Mouse (Mus musculus): ENCODE measurements around the gene Ank. TPM values are rescaled to one million over a fixed set of nuclear protein-coding genes. Genes with fewer than 3 reads are reported as not detected.

Gene Ank
- polyA plus RNA-seq, 1 experiment from 2014 or later, result 17.9 TPM

GRCm38 (mm10) chr15:27550358-27550992 lies 84.0 kb downstream of the Ank start:
- Histone ChIP-seq H3K9ac (no peak overlapping the region), H3K27ac (replicated peaks) (no peak overlapping the region), H3K4me3 (no peak overlapping the region), H3K4me1 (replicated peaks) (peaks cover 12% of the 10 kb centered on the region; the same call in 1 of the 2 replicates), H3K27me3 (no peaks in the 10 kb centered on the region), H3K9me3 (no peaks in the 10 kb centered on the region), H3K36me3 (no peaks in the 10 kb centered on the region), H3K4me2 (no peak overlapping the region)
- 60% methylated on average over 9 of the region's 9 CpGs for WGBS
- no peak for ATAC-seq (ENCODE audit: low FRiP score, low read depth)

GRCm38 (mm10) chr15:27551117-27552114 lies 84.9 kb downstream of the Ank start:
- no peaks in the 10 kb centered on the region for H3K9me3 ChIP-seq
- no peaks in the 10 kb centered on the region for H3K27me3 ChIP-seq
- H3K9ac ChIP-seq, result no peak overlapping the region
- no peak for ATAC-seq (ENCODE audit: low FRiP score, low read depth)
- H3K27ac ChIP-seq (replicated peaks), result no peak overlapping the region
- WGBS, result 81% methylated on average over 19 of the region's 19 CpGs
- no peak overlapping the region for H3K4me2 ChIP-seq
- no peak overlapping the region for H3K4me3 ChIP-seq
- no peaks in the 10 kb centered on the region for H3K36me3 ChIP-seq
- peaks cover 12% of the 10 kb centered on the region; the same call in 1 of the 2 replicates for H3K4me1 ChIP-seq (replicated peaks)

DNA sequence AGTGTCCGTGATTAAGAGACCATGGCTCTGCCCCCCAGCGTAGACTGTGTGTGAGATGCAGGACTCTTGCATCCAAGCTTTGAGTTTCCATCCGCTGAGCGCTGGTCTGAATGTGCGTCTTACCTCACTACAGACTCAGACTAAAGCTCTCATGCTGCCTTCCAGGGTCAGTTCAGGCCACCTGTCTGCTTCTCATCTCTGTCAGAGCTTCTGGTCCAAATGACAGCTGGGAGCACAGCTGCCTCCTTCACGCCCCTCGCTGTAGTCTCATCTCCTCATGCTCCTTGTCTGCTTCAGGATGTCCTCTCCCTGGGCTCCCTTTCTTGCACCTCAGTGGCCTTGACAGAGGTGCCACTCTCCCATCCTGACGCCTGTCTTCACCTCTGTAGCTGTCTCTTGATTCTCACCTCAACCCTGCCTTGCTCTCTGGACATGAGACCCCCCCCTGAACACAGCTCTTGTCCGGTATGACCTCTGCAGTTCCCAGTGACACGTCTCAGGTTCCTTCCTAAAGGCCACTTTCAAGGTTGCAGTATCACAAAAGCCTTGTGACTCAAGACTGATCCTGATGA lies 85.7 kb downstream of the Ank start:
- H3K4me1 ChIP-seq (replicated peaks), result peaks cover 12% of the 10 kb centered on the region; the same call in 1 of the 2 replicates
- H3K27ac ChIP-seq (replicated peaks), result no peak overlapping the region
- H3K9me3 ChIP-seq, result no peaks in the 10 kb centered on the region
- no peak overlapping the region for H3K4me2 ChIP-seq
- no peak overlapping the region for H3K9ac ChIP-seq
- no peaks in the 10 kb centered on the region for H3K27me3 ChIP-seq
- 0 out of 2 replicates have a peak, but pooled peaks cover 4% of the 10 kb centered on the region for H3K36me3 ChIP-seq
- ATAC-seq (ENCODE audit: low FRiP score, low read depth), result no peak
- no peak overlapping the region for H3K4me3 ChIP-seq
- WGBS, result 85% methylated on average over 10 of the region's 10 CpGs

GRCm38 (mm10) chr15:27553554-27553953 lies 87.1 kb downstream of the Ank start:
- no peak for ATAC-seq (ENCODE audit: low FRiP score, low read depth)
- H3K27ac ChIP-seq (replicated peaks), result no peak overlapping the region
- no peak overlapping the region for H3K9ac ChIP-seq
- WGBS, result 90% methylated on average over 5 of the region's 5 CpGs
- peaks cover 19% of the 10 kb centered on the region for H3K4me1 ChIP-seq (replicated peaks)
- no peak overlapping the region for H3K4me2 ChIP-seq
- H3K9me3 ChIP-seq, result no peaks in the 10 kb centered on the region
- H3K4me3 ChIP-seq, result no peak overlapping the region
- no peaks in the 10 kb centered on the region for H3K27me3 ChIP-seq
- H3K36me3 ChIP-seq, result 0 out of 2 replicates have a peak, but pooled peaks cover 7% of the 10 kb centered on the region

GRCm38 (mm10) chr15:27558456-27559147 lies 92.1 kb downstream of the Ank start:
- H3K9ac ChIP-seq, result no peak overlapping the region
- H3K27ac ChIP-seq (replicated peaks), result peak overlapping the region; percentile 61

DNA sequence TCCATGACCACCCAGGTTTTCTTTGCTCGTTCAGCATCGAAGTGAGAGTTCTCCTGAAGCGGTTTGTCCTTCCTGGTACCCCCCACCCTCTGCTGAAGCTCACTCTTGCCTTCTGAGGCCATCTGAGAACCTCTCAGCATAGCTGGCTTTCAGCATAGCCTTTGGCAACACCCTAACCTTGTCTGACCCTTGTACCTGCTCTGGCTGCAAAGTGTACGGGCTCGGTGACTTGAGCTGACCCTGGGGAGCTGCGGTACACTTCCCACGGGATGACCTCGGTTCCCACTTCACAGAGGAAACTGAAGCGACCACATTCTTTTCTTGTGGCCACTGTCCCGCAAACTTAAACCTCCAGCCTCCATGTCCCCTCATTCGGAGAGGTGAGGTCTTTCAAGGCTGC lies 93.8 kb downstream of the Ank start:
- H3K9ac ChIP-seq, result no peak overlapping the region
- no peak overlapping the region for H3K4me3 ChIP-seq
- H3K27ac ChIP-seq (replicated peaks), result no peak overlapping the region
- ATAC-seq (ENCODE audit: low FRiP score, low read depth), result no peak
- no peak overlapping the region for H3K4me2 ChIP-seq
- H3K4me1 ChIP-seq (replicated peaks), result peaks cover 19% of the 10 kb centered on the region
- H3K27me3 ChIP-seq, result no peaks in the 10 kb centered on the region
- no peaks in the 10 kb centered on the region for H3K9me3 ChIP-seq
- 88% methylated on average over 11 of the region's 11 CpGs for WGBS
- peaks cover 10% of the 10 kb centered on the region for H3K36me3 ChIP-seq

More at GRCm38 (mm10) chr15:27558456-27559147, 92.1 kb downstream of the Ank start:
- H3K4me2 ChIP-seq, result 0 out of 2 replicates have a peak overlapping the region, but pooled peaks have one; percentile 6
- peaks cover 19% of the 10 kb centered on the region for H3K4me1 ChIP-seq (replicated peaks)
- H3K36me3 ChIP-seq, result 0 out of 2 replicates have a peak, but pooled peaks cover 7% of the 10 kb centered on the region
- 43% methylated on average over 16 of the region's 16 CpGs for WGBS
- H3K27me3 ChIP-seq, result no peaks in the 10 kb centered on the region
- no peak overlapping the region for H3K4me3 ChIP-seq
- H3K9me3 ChIP-seq, result no peaks in the 10 kb centered on the region
- ATAC-seq (ENCODE audit: low FRiP score, low read depth), result peak; percentile 78

GRCm38 (mm10) chr15:27564106-27565100 lies 97.9 kb downstream of the Ank start:
- Histone ChIP-seq H3K9ac (no peak overlapping the region), H3K9me3 (no peaks in the 10 kb centered on the region), H3K4me1 (replicated peaks) (peaks cover 3% of the 10 kb centered on the region), H3K4me3 (no peak overlapping the region), H3K27ac (replicated peaks) (no peak overlapping the region), H3K27me3 (no peaks in the 10 kb centered on the region), H3K4me2 (no peak overlapping the region), H3K36me3 (peaks cover 14% of the 10 kb centered on the region)
- 79% methylated on average over 14 of the region's 14 CpGs for WGBS
- 0 out of 2 replicates have a peak, but pooled peaks have one; percentile 40 for ATAC-seq (ENCODE audit: low FRiP score, low read depth)

- Histone ChIP-seq H3K4me3 (no peak overlapping the region), H3K9ac (no peak overlapping the region), H3K27ac (replicated peaks) (no peak overlapping the region), H3K4me2 (no peak overlapping the region), H3K36me3 (peaks cover 17% of the 10 kb centered on the region), H3K4me1 (replicated peaks) (no peaks in the 10 kb centered on the region), H3K27me3 (no peaks in the 10 kb centered on the region), H3K9me3 (no peaks in the 10 kb centered on the region)
- no peak for ATAC-seq (ENCODE audit: low FRiP score, low read depth)
- WGBS, result 87% methylated on average over 10 of the region's 10 CpGs
Observed at GRCm38 (mm10) chr15:27565626-27566185, 99.2 kb downstream of the Ank start.

GRCm38 (mm10) chr15:27567356-27567755 lies 100.9 kb downstream of the Ank start:
- Histone ChIP-seq H3K4me1 (replicated peaks) (no peaks in the 10 kb centered on the region), H3K9me3 (no peaks in the 10 kb centered on the region), H3K36me3 (peaks cover 20% of the 10 kb centered on the region), H3K4me2 (no peak overlapping the region), H3K27me3 (no peaks in the 10 kb centered on the region), H3K27ac (replicated peaks) (no peak overlapping the region), H3K4me3 (no peak overlapping the region), H3K9ac (no peak overlapping the region)
- ATAC-seq (ENCODE audit: low FRiP score, low read depth), result no peak
- WGBS, result 86% methylated on average over 16 of the region's 16 CpGs

GRCm38 (mm10) chr15:27568371-27568770 lies 101.9 kb downstream of the Ank start:
- no peak overlapping the region for H3K9ac ChIP-seq
- no peaks in the 10 kb centered on the region for H3K4me1 ChIP-seq (replicated peaks)
- no peak overlapping the region for H3K4me2 ChIP-seq
- peaks cover 25% of the 10 kb centered on the region for H3K36me3 ChIP-seq
- no peak overlapping the region for H3K4me3 ChIP-seq
- H3K27ac ChIP-seq (replicated peaks), result no peak overlapping the region
- no peaks in the 10 kb centered on the region for H3K27me3 ChIP-seq
- 60% methylated on average over 6 of the region's 6 CpGs for WGBS
- no peak for ATAC-seq (ENCODE audit: low FRiP score, low read depth)
- H3K9me3 ChIP-seq, result no peaks in the 10 kb centered on the region

All from hindbrain, embryonic 15.5 days (tissue).